Mouse (Mus musculus) stomach, embryonic 14.5 days (tissue): ENCODE data around the gene Zfp661. TPM values are rescaled to one million over a fixed set of nuclear protein-coding genes. Genes with fewer than 3 reads are reported as not detected.

Experiments
- ATAC-seq: fragments of 200-750 bp; cut with Nextera tagmentation; 2 replicates; pipeline ENCODE4 v1.8.0; 2017; ENCODE audit warnings: low read depth, moderate TSS enrichment; ENCODE audit not compliant: insufficient number of reproducible peaks, insufficient read depth, low FRiP score
- H3K27ac ChIP-seq: fragments of 300-500 bp; sonication (generic); 2 replicates; pipeline ENCODE4 v1.5.1; 2014; ENCODE audit warnings: mild to moderate bottlenecking, low read length, moderate library complexity, mixed read lengths
- H3K27me3 ChIP-seq: fragments of 300-500 bp; sonication (generic); 2 replicates; pipeline ENCODE4 v1.6.1; 2014; ENCODE audit warnings: low read length, control low read depth, mixed read lengths; ENCODE audit not compliant: control insufficient read depth, insufficient read depth
- H3K36me3 ChIP-seq: fragments of 300-500 bp; sonication (generic); 2 replicates; pipeline ENCODE4 v1.6.1; 2014; ENCODE audit warnings: mild to moderate bottlenecking, control low read depth, low read length, moderate library complexity, mixed read lengths; ENCODE audit not compliant: control insufficient read depth, insufficient read depth
- H3K4me1 ChIP-seq: fragments of 300-500 bp; sonication (generic); 2 replicates; pipeline ENCODE4 v1.6.1; 2014; ENCODE audit warnings: low read length, control low read depth, mixed read lengths; ENCODE audit not compliant: control insufficient read depth, insufficient read depth
- H3K4me2 ChIP-seq: fragments of 300-500 bp; sonication (generic); replicated peaks from 2 replicates; pipeline ENCODE4 v1.6.1; 2014; ENCODE audit warnings: low read depth, low read length, control low read depth
- H3K4me3 ChIP-seq: fragments of 300-500 bp; sonication (generic); 2 replicates; pipeline ENCODE4 v1.5.1; 2014; ENCODE audit warnings: low read depth, low read length, control low read depth
- H3K9ac ChIP-seq: fragments of 300-500 bp; sonication (generic); replicated peaks from 2 replicates; pipeline ENCODE4 v1.6.1; 2014; ENCODE audit warnings: low read depth, mild to moderate bottlenecking, control low read depth, low read length, moderate library complexity, mixed read lengths
- H3K9me3 ChIP-seq: fragments of 300-500 bp; sonication (generic); 2 replicates; pipeline ENCODE4 v1.6.1; 2016; ENCODE audit warnings: low read depth, low read length, control low read depth; ENCODE audit not compliant: control insufficient read depth
- WGBS: fragments of 180-500 bp; shearing (Covaris S2); extraction: QIAGEN DNeasy Blood & Tissue Kit; methylation state at CpG from one replicate; pipeline ENCODE4 v1.1.7; 2014; 5-methylcytosine and 5-hydroxymethylcytosine counted together
- polyA plus RNA-seq: library from polyadenylated mRNA; unstranded; fragments of >200 nt; fragmentation: Nextera tagmentation; extraction: Ambion mirVana; gene quantifications from 2 replicates; pipeline ENCODE4 v1.2.1, GENCODE M21; 2014

The Zfp661 gene
- polyA plus RNA-seq, 1 experiment from 2014 or later = 5.0 TPM

DNA sequence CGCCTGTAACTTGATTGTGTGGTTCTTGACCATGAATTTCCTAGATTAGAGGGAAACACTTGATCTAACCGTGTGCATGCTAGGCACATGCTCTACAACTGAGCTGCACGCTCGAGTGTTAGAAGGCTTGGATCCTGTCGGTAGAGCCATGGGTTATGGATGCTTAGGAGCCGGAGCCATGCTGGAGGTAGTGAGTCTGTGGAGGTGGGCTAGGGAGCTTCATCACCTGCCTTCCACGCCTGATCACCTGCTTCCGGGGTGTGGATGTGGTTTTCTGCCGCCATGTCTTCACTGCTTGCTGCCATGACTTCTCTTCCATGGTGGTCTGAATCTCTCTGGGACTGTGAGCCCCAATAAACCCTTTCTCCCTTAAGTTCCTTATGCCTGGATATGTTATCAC lies 2.0 kb upstream of the Zfp661 start:
- no peak overlapping the region for H3K9ac ChIP-seq
- no peak for ATAC-seq

DNA sequence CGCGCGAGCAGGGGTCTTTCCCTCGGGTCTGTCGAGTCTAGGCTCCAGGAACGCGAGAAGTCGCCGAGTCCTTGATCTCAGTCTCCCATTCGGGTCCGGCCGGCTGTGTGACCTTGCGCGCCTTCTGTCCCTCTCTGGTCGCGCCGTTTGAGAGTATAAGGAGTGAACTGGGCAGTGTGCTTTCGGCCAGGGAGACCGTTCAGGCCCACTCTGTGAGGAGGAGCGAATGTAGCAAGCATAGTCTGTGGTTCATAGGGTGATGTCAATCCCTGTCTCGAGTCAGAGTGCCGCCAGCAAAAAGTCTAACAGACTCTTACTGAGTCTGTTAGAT lies 585 bp upstream of the Zfp661 start:
- no peaks in the 10 kb centered on the region for H3K27me3 ChIP-seq
- H3K9ac ChIP-seq = peak overlapping the region; percentile 86
- H3K27ac ChIP-seq = peak overlapping the region; percentile 86
- H3K4me1 ChIP-seq = peaks cover 7% of the 10 kb centered on the region
- WGBS = 0% methylated on average over 22 of the region's 22 CpGs
- peaks cover 7% of the 10 kb centered on the region for H3K36me3 ChIP-seq
- peak overlapping the region; percentile 85 for H3K4me2 ChIP-seq
- H3K9me3 ChIP-seq = no peaks in the 10 kb centered on the region
- ATAC-seq = 0 out of 2 replicates have a peak, but pooled peaks have one; percentile 4
- H3K4me3 ChIP-seq = peak overlapping the region; percentile 97

More for the DNA sequence above, 2.0 kb upstream of the Zfp661 start:
- WGBS = 88% methylated on average over 9 of the region's 9 CpGs
- Histone ChIP-seq H3K4me1 (peaks cover 7% of the 10 kb centered on the region), H3K36me3 (peaks cover 9% of the 10 kb centered on the region), H3K27ac (no peak overlapping the region), H3K4me2 (no peak overlapping the region), H3K27me3 (no peaks in the 10 kb centered on the region), H3K9me3 (no peaks in the 10 kb centered on the region), H3K4me3 (no peak overlapping the region)

DNA sequence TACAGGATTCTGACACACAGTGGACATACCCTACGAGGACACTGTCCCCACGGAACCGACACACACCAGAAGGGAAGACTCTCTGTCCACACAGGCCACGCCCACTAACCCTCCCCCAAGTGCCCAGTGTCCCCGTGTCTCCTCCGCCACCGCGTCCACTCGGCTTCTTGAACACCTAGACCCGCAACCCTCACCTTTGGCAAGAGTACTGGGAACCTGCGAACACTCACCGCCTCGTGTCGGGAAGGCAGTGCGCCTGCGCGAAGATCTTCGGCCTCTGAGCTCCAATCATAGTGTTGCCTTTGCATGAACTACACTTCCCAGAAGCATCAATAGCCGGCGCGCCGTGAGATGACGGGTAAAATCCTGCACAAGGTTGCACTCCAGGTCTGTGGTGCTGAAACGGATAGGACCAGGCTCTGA lies 2.4 kb downstream of the Zfp661 start:
- no peaks in the 10 kb centered on the region for H3K9me3 ChIP-seq
- no peak overlapping the region for H3K27ac ChIP-seq
- peak overlapping the region; percentile 87 for H3K4me2 ChIP-seq
- peak; percentile 77 for ATAC-seq
- peaks cover 7% of the 10 kb centered on the region for H3K4me1 ChIP-seq
- H3K27me3 ChIP-seq = no peaks in the 10 kb centered on the region
- H3K9ac ChIP-seq = peak overlapping the region; percentile 52
- H3K4me3 ChIP-seq = peak overlapping the region; percentile 58
- H3K36me3 ChIP-seq = no peaks in the 10 kb centered on the region
- under 1% methylated on average over 24 of the region's 24 CpGs for WGBS

DNA sequence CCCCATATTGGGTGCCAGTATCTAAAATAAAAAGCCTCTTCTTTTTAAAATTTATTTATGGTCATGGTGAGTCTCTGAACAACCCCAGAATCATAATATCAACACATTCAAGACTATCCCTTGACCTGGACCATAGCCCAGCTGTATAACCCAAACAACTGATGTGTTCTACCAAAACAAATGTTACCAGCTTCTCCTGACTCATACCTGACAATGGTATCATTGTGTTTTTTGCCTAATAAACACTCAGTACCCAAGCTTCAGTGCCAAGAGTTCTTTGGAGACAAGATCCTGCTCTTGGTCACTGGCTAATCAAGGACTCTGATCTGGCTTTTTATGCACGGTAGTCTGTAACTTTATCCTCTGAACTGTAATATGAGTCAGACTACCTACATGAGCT lies 13.6 kb downstream of the Zfp661 start:
- Histone ChIP-seq H3K4me2 (no peak overlapping the region), H3K4me1 (no peaks in the 10 kb centered on the region), H3K9me3 (no peaks in the 10 kb centered on the region; the same call in 1 of the 2 replicates), H3K9ac (no peak overlapping the region), H3K4me3 (no peak overlapping the region), H3K36me3 (0 out of 2 replicates have a peak, but pooled peaks cover 7% of the 10 kb centered on the region), H3K27ac (no peak overlapping the region), H3K27me3 (no peaks in the 10 kb centered on the region)
- no peak for ATAC-seq
- 49% methylated on average over 1 of the region's 1 CpGs for WGBS

DNA sequence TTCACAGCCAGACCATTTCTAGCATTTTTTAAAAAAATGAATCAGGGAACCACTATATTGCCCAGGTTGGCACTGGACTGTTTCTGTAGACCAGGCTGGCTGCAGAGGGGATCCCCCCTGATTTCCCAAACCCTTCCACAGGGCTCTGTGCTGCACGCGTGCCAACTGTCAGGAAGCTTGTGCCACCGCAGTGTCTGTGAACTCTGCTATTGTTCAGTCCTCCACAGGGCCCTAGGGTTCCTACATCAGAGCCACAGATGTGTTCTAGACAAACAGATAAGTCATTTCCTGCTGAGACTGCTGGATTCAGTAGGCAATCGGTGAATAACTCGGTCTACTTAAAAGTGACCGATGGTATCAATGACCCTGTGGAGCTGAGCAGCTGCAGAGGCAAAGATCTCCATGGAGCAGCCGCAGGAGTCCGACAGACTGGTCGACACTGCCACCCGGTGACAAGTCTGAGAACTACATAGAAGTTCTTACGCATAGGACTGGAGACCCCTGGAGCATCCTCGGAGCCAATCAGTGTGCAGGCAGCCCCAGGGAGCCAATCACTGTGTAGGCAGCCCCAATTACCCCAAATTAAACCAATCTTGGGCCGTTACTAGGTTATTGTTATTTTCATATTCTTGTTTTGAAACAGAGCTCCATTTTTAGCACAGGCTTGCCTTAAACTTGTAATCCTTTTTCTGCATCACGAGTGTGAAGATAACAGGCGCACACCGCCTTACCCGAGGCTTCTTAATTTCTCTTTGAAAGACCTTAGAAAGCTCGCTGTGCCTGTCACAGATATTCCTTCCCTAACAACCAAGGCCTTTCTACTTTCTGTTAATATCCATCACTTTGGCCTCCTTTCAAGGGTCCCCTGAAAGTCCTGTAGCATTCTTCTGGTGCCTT lies 27.6 kb downstream of the Zfp661 start:
- Histone ChIP-seq H3K4me3 (no peak overlapping the region), H3K4me2 (peak overlapping the region; percentile 4; the same call in 1 of the 2 replicates), H3K9ac (no peak overlapping the region), H3K27ac (no peak overlapping the region), H3K4me1 (no peaks in the 10 kb centered on the region), H3K36me3 (no peaks in the 10 kb centered on the region), H3K9me3 (no peaks in the 10 kb centered on the region), H3K27me3 (no peaks in the 10 kb centered on the region)
- ATAC-seq = peak; percentile 95
- WGBS = 18% methylated on average over 18 of the region's 18 CpGs

DNA sequence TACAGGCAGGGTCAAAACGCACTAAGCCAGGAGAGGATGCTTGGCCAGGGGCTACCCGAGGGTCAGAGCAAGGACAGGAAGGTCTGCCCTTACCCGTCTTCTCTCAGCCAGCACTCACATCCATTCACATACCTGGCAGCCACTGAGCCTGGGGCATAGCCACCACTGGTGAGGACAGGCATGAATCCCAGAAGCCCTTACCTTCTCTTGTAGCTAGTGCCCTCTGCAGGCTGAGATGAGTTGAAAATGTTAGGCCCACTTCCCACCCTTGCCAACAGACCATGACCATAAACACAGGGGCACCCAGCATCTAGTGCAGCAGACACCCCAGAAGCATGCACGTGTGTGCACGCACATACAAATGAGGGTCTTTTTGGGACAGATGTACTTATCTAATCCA lies 35.8 kb downstream of the Zfp661 start:
- no peak for ATAC-seq
- H3K9me3 ChIP-seq = no peaks in the 10 kb centered on the region
- H3K4me2 ChIP-seq = no peak overlapping the region

DNA sequence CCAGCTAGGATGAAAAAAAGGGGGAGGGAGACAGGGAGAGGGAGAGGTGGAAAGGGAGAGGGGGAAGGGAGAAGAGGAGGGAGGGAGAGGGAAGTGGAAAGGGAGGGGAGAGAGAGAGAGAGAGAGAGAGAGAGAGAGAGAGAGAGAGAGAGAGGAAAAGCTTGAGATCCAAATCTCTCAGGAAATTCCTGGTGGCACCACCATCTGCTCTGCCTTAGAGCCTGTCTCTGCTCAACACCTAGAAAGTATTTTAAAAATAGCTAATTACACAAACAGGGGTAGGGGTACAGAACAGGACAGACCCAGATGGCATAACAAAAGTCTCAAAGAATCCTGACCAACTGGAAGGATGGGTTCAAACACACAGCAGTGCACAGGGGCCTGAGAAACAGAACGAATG lies 36.4 kb downstream of the Zfp661 start:
- H3K9ac ChIP-seq = no peak overlapping the region
- no peaks in the 10 kb centered on the region for H3K4me1 ChIP-seq
- H3K27ac ChIP-seq = no peak overlapping the region
- H3K4me3 ChIP-seq = no peak overlapping the region
- no peaks in the 10 kb centered on the region for H3K27me3 ChIP-seq
- no peaks in the 10 kb centered on the region for H3K36me3 ChIP-seq
- H3K9me3 ChIP-seq = no peaks in the 10 kb centered on the region
- no peak overlapping the region for H3K4me2 ChIP-seq
- 76% methylated on average over 1 of the region's 1 CpGs for whole genome bisulfite sequencing
- no peak for ATAC-seq

More for the DNA sequence above, 35.8 kb downstream of the Zfp661 start:
- H3K27me3 ChIP-seq = no peaks in the 10 kb centered on the region
- no peak overlapping the region for H3K9ac ChIP-seq
- H3K4me3 ChIP-seq = no peak overlapping the region
- 53% methylated on average over 5 of the region's 5 CpGs for WGBS
- no peak overlapping the region for H3K27ac ChIP-seq
- no peaks in the 10 kb centered on the region for H3K4me1 ChIP-seq
- H3K36me3 ChIP-seq = no peaks in the 10 kb centered on the region

DNA sequence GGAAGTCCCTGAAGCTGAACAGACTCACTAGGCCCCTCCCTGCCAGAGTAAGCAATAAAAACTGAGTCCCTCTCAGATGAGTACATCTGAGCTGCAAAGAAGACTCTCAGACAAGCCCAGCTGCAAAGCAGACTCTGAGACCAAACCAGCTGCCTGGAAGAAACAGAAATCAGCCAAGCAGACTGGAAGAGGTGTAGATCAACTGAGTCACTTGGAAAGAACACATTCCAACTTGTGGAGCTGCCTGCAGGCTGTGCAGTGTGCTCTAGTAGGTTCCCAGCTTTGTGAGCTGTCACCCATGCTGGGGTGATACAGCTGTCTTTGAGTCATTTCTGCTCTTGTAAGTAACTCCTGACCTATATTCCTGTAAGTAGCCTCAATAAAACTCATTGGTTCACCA lies 37.2 kb downstream of the Zfp661 start:
- Histone ChIP-seq H3K9ac (no peak overlapping the region), H3K27ac (no peak overlapping the region), H3K36me3 (no peaks in the 10 kb centered on the region), H3K4me1 (no peaks in the 10 kb centered on the region), H3K9me3 (no peaks in the 10 kb centered on the region), H3K4me3 (no peak overlapping the region), H3K27me3 (no peaks in the 10 kb centered on the region), H3K4me2 (no peak overlapping the region)
- ATAC-seq = no peak
